Mouse (Mus musculus): Measurements from ENCODE around the gene B3gat3. TPM values are rescaled to one million over a fixed set of nuclear protein-coding genes. Genes with fewer than 3 reads are reported as not detected.

Gene B3gat3
- polyA plus RNA-seq, 1 experiment, result 26.7 TPM

DNA sequence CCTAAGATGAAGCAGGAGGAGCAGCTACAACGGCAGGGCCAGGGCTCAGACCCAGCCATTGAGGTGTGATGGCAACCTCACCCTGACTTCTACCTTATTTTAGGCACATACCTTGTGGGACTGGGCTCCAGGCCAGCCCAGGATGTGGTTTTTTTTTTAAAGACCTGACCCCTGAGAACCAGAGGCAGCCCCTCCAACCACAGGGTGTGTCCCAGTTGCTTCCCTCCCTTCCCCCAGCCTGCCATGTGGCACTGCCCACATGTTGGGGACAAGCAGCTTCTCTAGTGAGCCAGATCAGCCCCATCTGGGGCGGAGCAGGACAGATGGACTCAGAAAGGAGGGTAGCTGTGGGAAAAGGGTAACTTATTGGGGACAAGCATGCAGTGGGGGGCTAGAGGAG, 6.6 kb downstream of the B3gat3 start:
- H3K4me1 ChIP-seq (ENCODE audit: control insufficient read depth, insufficient read depth, low read length), result peaks cover 7% of the 10 kb centered on the region; the same call in 1 of the 2 replicates
- no peak overlapping the region for H3K4me3 ChIP-seq (ENCODE audit: insufficient read depth, low read length)
- TF ChIP-seq POLR2A (IDR thresholded peaks at IDR 0.05; ENCODE audit: low read depth, low read length) (no peak), CTCF (IDR thresholded peaks at IDR 0.05; ENCODE audit: borderline replicate concordance, insufficient read depth, low read length) (no peak)
- no peak overlapping the region for H3K27ac ChIP-seq (ENCODE audit: insufficient read depth, low read length)

DNA sequence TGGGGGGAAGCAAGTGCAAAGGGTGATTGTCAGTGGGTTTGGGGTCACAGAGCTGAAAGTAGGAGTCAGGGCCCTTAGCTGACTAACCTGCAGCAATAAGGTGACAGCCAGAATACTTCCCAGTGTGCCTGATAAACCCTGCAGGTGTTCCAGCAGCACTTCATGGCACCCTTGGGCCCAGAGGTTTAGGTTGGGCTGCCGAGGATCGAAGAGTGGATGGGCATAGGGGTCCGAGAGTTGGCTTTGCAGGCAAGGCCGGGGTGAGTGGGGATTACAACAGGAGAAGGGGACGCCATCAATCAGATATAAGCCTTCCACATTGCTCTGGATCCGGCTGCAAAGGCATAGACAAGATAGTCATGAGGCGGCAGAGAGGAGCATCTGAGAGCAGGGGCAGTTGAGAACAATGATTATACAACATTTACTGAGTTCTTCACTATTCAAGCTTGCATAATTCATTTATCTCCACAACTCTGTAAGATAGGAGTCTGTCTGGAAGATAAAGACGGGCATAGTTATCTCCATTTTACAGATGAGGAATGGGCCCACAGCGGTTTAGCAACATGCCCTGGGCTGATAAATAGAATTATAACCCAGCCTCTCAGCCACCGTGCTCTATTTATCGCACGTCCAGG, 7.8 kb downstream of the B3gat3 start:
- Histone ChIP-seq H3K4me1 (ENCODE audit: control insufficient read depth, insufficient read depth, low read length) (peaks cover 3% of the 10 kb centered on the region; the same call in 1 of the 2 replicates), H3K27ac (ENCODE audit: insufficient read depth, low read length) (no peak overlapping the region), H3K4me3 (ENCODE audit: insufficient read depth, low read length) (no peak overlapping the region)
- TF ChIP-seq CTCF (IDR thresholded peaks at IDR 0.05; ENCODE audit: borderline replicate concordance, insufficient read depth, low read length), result no peak
- no peak for TF ChIP-seq POLR2A (IDR thresholded peaks at IDR 0.05; ENCODE audit: low read depth, low read length)

DNA sequence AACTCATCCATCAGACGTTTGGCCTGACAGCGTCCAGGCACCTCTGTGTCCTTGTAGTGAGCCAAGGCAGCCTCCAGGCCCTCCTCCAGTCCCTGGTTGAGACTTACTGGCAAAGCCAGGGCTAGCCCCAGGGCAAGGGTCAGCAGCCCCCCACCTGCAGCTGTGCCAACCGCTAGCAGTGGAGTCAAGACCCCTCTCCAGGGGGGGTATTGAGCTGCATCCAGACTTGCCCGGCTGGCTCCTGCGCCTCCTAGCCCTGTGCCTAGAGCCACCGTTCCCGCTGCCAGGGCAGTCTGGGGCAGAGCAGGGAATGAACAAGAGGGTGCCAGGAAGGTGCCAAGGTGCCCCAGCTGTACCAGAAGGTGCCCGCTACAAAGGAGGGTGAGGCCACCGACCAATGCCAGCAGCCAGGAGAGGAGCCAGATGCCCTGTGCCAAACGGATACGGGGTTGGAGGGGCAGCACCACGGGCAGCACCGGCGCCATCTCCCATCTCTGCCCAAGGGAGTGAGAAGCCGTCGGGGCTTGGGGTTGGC, 8.6 kb downstream of the B3gat3 start:
- Histone ChIP-seq H3K27ac (ENCODE audit: insufficient read depth, low read length) (no peak overlapping the region), H3K4me3 (ENCODE audit: insufficient read depth, low read length) (peak overlapping the region; percentile 84; the same call in 1 of the 2 replicates), H3K4me1 (ENCODE audit: control insufficient read depth, insufficient read depth, low read length) (peaks cover 3% of the 10 kb centered on the region; the same call in 1 of the 2 replicates)
- TF ChIP-seq CTCF (IDR thresholded peaks at IDR 0.05; ENCODE audit: borderline replicate concordance, insufficient read depth, low read length) (no peak), POLR2A (IDR thresholded peaks at IDR 0.05; ENCODE audit: low read depth, low read length) (no peak; the same call in 1 of the 2 replicates)

DNA sequence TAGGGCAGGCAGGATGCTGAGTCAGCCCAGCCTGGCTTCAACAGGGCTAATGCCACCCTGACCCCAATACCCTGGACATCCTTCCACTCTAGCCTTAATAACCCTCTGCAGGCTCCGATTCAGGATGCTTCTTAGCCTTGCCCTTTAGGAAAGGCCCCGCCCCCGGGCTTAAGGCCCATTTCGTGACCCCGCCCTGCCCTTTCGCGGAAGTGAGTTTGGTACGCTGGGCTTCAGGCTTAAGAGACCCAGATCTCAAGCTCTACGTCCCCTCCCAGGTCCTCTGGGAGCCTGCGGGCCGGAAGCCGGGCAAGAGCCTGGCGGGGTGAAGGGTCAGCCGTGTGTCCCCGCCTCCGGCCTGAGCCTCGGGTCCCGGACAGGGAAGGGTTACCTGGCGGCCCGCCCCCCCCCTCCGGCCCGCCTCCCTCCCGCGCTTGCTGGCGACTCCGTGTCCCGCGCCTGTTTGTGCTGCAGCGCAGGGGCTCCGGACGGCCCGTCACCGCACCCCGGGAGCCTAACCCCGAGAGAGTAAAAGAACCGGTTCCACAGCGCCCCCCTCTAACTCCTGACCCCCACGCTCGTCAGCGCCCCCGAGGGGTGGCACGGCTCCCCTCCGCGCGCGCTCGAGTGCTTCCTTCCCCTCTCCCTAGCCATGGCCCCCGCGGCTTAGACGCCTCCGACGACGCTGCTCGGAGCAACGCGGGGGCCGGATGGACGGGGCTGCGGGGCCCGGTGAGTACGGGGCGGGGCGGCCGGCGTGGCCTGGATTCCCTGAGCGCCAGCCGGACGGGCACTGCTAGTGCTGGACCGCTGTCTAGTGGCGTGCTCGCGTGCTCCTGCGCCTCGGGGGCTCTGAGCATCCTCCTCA, 9.3 kb downstream of the B3gat3 start, which contains the start of the genes Rom1 and Eml3:
Gene Rom1, minus strand, starts transcription at position 133 of the 865 bp plus-strand sequence.
Gene Eml3, plus strand, starts transcription at position 329 of the 865 bp plus-strand sequence.
- TF ChIP-seq POLR2A (IDR thresholded peaks at IDR 0.05; ENCODE audit: low read depth, low read length), result peak; percentile 56
- TF ChIP-seq CTCF (IDR thresholded peaks at IDR 0.05; ENCODE audit: borderline replicate concordance, insufficient read depth, low read length), result 0 out of 2 replicates have a peak, but pooled peaks have one; percentile 10
- H3K4me3 ChIP-seq (ENCODE audit: insufficient read depth, low read length), result peak within 1 kb of the TSS; percentile 84
- peaks cover 3% of the 10 kb centered on the region; the same call in 1 of the 2 replicates for H3K4me1 ChIP-seq (ENCODE audit: control insufficient read depth, insufficient read depth, low read length)
- H3K27ac ChIP-seq (ENCODE audit: insufficient read depth, low read length), result peak within 1 kb of the TSS; percentile 23; the same call in 1 of the 2 replicates

DNA sequence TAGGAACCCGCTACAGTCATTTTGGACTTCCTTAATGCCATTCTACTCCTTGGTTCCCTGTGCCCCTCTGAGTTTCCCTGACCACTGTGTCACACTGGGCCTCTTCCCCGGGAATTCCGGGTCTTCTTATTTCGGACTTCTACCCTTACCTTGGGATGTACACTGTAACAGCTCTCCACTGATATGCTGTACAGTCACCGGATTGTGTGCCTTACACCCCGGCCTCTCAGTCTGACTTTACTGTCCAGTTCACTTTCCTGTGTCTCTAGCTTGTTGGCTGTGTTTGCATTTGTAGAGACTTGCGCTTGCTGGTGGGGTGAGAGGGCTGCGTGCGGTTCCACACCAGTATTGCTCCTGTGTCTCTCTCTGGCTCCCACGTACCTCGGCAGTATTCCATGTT, 9.9 kb downstream of the B3gat3 start:
- Histone ChIP-seq H3K27ac (ENCODE audit: insufficient read depth, low read length) (no peak overlapping the region), H3K4me3 (ENCODE audit: insufficient read depth, low read length) (peak overlapping the region; percentile 84), H3K4me1 (ENCODE audit: control insufficient read depth, insufficient read depth, low read length) (peaks cover 3% of the 10 kb centered on the region; the same call in 1 of the 2 replicates)
- TF ChIP-seq CTCF (IDR thresholded peaks at IDR 0.05; ENCODE audit: borderline replicate concordance, insufficient read depth, low read length), result no peak
- TF ChIP-seq POLR2A (IDR thresholded peaks at IDR 0.05; ENCODE audit: low read depth, low read length), result no peak

DNA sequence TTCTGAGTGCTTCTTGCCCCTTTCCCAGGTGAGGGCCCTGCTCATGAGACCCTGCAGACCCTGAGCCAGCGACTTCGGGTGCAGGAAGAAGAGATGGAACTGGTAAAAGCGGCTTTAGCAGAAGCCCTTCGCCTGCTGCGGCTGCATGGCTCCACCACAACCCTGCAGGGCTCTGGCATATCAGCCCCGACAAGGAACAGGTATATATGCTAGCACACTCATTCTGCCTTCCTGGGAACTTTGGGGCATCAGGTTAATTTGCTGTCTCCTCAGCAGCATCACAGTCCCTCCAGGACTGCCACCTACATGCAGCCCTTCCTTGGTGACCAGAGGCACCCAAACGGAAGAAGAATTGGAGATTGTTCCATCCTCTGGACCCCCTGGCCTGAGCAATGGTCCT, 10.6 kb downstream of the B3gat3 start:
- H3K27ac ChIP-seq (ENCODE audit: insufficient read depth, low read length), result no peak overlapping the region
- TF ChIP-seq POLR2A (IDR thresholded peaks at IDR 0.05; ENCODE audit: low read depth, low read length), result no peak
- TF ChIP-seq CTCF (IDR thresholded peaks at IDR 0.05; ENCODE audit: borderline replicate concordance, insufficient read depth, low read length), result no peak
- H3K4me3 ChIP-seq (ENCODE audit: insufficient read depth, low read length), result peak overlapping the region; percentile 84
- peaks cover 3% of the 10 kb centered on the region; the same call in 1 of the 2 replicates for H3K4me1 ChIP-seq (ENCODE audit: control insufficient read depth, insufficient read depth, low read length)

DNA sequence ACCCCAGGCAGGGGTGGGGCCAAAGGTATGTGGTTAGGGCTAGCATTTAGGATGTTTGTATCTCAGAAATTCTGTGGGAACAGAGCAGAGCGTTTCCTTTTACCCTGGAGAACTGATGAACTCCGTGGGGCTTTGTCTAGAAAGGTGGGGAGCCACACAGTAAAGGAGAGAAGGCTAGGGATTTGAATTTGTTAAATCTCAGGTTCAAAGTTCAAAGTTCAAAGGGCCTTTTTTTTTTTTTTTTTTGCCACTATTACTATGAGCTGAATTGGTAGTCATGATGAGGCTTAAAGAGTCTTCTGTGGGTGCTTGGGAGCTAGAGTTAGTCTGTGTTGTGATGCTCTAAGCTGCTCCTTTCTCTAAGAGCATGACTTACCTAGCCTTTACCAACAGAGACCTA, 16.6 kb downstream of the B3gat3 start:
- Histone ChIP-seq H3K4me3 (ENCODE audit: insufficient read depth, low read length) (no peak overlapping the region), H3K27ac (ENCODE audit: insufficient read depth, low read length) (no peak overlapping the region), H3K4me1 (ENCODE audit: control insufficient read depth, insufficient read depth, low read length) (peaks cover 4% of the 10 kb centered on the region; the same call in 1 of the 2 replicates)
- TF ChIP-seq CTCF (IDR thresholded peaks at IDR 0.05; ENCODE audit: borderline replicate concordance, insufficient read depth, low read length) (no peak), POLR2A (IDR thresholded peaks at IDR 0.05; ENCODE audit: low read depth, low read length) (no peak)

DNA sequence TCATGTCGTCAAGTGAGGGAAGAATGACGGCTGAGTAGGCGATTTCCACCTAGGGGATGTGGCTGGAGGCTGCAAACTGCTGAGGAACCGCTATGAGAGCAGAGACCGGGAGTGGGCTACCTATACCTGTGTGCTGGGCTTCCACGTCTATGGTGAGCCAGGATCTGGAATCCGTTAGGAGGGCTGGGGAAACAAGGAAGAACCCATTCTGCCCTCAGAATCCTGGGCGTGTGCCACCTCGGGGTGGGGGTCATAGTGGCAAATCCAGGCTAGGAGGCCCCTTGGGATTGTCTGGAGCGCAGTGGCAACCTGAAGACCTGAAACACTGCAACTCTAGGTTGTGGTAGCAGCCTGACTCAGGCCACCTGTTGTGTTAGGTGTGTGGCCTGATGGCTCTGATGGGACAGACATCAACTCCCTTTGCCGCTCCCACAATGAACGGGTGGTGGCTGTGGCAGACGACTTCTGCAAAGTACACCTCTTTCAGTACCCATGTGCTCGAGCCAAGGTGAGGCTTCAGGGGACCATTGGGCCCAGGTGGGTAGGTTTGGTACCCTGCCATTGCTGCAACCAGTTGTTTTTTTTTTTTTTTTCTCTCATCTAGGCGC, 20.5 kb downstream of the B3gat3 start:
- TF ChIP-seq CTCF (IDR thresholded peaks at IDR 0.05; ENCODE audit: borderline replicate concordance, insufficient read depth, low read length) (no peak), POLR2A (IDR thresholded peaks at IDR 0.05; ENCODE audit: low read depth, low read length) (no peak)
- H3K4me1 ChIP-seq (ENCODE audit: control insufficient read depth, insufficient read depth, low read length), result peaks cover 6% of the 10 kb centered on the region
- H3K4me3 ChIP-seq (ENCODE audit: insufficient read depth, low read length), result no peak overlapping the region
- H3K27ac ChIP-seq (ENCODE audit: insufficient read depth, low read length), result no peak overlapping the region

DNA sequence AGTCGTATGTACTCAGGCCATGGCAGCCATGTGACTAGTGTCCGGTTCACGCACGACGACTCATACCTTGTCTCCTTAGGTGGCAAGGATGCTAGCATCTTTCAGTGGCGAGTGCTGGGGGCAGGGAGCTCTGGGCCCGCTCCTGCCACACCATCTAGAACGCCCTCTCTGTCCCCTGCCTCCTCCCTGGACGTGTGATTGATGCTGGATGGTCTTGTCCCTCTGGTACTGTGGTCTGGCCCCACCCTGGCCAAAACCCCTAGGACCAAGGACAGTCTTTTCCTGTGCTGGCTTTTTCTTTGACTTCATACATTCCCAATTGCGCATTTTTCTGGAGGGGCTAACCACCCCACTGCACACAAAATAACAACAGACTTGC, 21.0 kb downstream of the B3gat3 start:
- peaks cover 6% of the 10 kb centered on the region for H3K4me1 ChIP-seq (ENCODE audit: control insufficient read depth, insufficient read depth, low read length)
- H3K27ac ChIP-seq (ENCODE audit: insufficient read depth, low read length), result no peak overlapping the region
- TF ChIP-seq CTCF (IDR thresholded peaks at IDR 0.05; ENCODE audit: borderline replicate concordance, insufficient read depth, low read length) (no peak), POLR2A (IDR thresholded peaks at IDR 0.05; ENCODE audit: low read depth, low read length) (no peak)
- peak overlapping the region; percentile 24 for H3K4me3 ChIP-seq (ENCODE audit: insufficient read depth, low read length)

All from embryonic fibroblast, embryonic 13.5 days (primary cell).